Mouse (Mus musculus) brown adipose tissue, adult 24 weeks (tissue): ENCODE measurements at regions not wholly inside any gene's neighbourhood (a gene's known extent, or its start where the extent isn't known, plus 50 kb on each side); places are given as distances from the start of the nearest gene placed in this dataset.
A peak's percentile ranks its signal among the peaks of the same experiment; 100 is the strongest.

Experiments
- H3K27ac ChIP-seq: fragments of 200-500 bp; replicated peaks from 2 replicates; pipeline ENCODE4 v1.5.1; 2012; ENCODE audit warnings: low read depth, mild to moderate bottlenecking, low read length
- H3K4me1 ChIP-seq: fragments of 200-500 bp; 2 replicates; pipeline ENCODE4 v1.6.1; 2012; ENCODE audit warnings: low read length, mixed read lengths; ENCODE audit not compliant: control insufficient read depth, insufficient read depth, insufficient read length
- H3K4me3 ChIP-seq: fragments of 200-500 bp; 2 replicates; pipeline ENCODE4 v1.5.1; 2012; ENCODE audit warnings: low read depth, mild to moderate bottlenecking, low read length, moderate library complexity; ENCODE audit not compliant: insufficient read depth

GRCm38 (mm10) chr4:64663722-64664121, 460.3 kb upstream of the Pappa start:
- no peaks in the 10 kb centered on the region for H3K4me1 ChIP-seq
- no peak overlapping the region for H3K4me3 ChIP-seq
- no peak overlapping the region for H3K27ac ChIP-seq

- Histone ChIP-seq H3K27ac (no peak overlapping the region), H3K4me3 (no peak overlapping the region), H3K4me1 (no peaks in the 10 kb centered on the region)
These were observed 456.0 kb upstream of the Pappa start for GRCm38 (mm10) chr4:64667998-64668397.

GRCm38 (mm10) chr4:64669722-64670121, 454.3 kb upstream of the Pappa start:
- Histone ChIP-seq H3K27ac (no peak overlapping the region), H3K4me3 (no peak overlapping the region), H3K4me1 (no peaks in the 10 kb centered on the region)

GRCm38 (mm10) chr4:64676438-64676837, 447.5 kb upstream of the Pappa start:
- peak overlapping the region; percentile 14; the same call in 1 of the 2 replicates for H3K27ac ChIP-seq
- no peaks in the 10 kb centered on the region for H3K4me1 ChIP-seq
- H3K4me3 ChIP-seq, result no peak overlapping the region

GRCm38 (mm10) chr4:64676881-64677280, 447.1 kb upstream of the Pappa start:
- Histone ChIP-seq H3K27ac (no peak overlapping the region), H3K4me3 (no peak overlapping the region), H3K4me1 (no peaks in the 10 kb centered on the region)

GRCm38 (mm10) chr4:64684654-64685053, 439.3 kb upstream of the Pappa start:
- Histone ChIP-seq H3K4me1 (no peaks in the 10 kb centered on the region), H3K4me3 (no peak overlapping the region), H3K27ac (no peak overlapping the region)

GRCm38 (mm10) chr4:64696134-64696533, 427.8 kb upstream of the Pappa start:
- Histone ChIP-seq H3K27ac (no peak overlapping the region), H3K4me1 (no peaks in the 10 kb centered on the region), H3K4me3 (no peak overlapping the region)

GRCm38 (mm10) chr4:64723296-64723695, 400.7 kb upstream of the Pappa start:
- Histone ChIP-seq H3K4me3 (no peak overlapping the region), H3K4me1 (no peaks in the 10 kb centered on the region), H3K27ac (no peak overlapping the region)

- Histone ChIP-seq H3K4me3 (no peak overlapping the region), H3K4me1 (no peaks in the 10 kb centered on the region), H3K27ac (no peak overlapping the region)
These were observed 399.1 kb upstream of the Pappa start for GRCm38 (mm10) chr4:64724851-64725250.

GRCm38 (mm10) chr4:64755986-64756385, 368.0 kb upstream of the Pappa start:
- H3K4me3 ChIP-seq, result no peak overlapping the region
- no peak overlapping the region for H3K27ac ChIP-seq
- no peaks in the 10 kb centered on the region for H3K4me1 ChIP-seq

GRCm38 (mm10) chr4:64768610-64769009, 355.4 kb upstream of the Pappa start:
- Histone ChIP-seq H3K27ac (no peak overlapping the region), H3K4me1 (no peaks in the 10 kb centered on the region), H3K4me3 (no peak overlapping the region)

- Histone ChIP-seq H3K4me1 (no peaks in the 10 kb centered on the region), H3K27ac (no peak overlapping the region), H3K4me3 (no peak overlapping the region)
These were observed 320.1 kb upstream of the Pappa start for GRCm38 (mm10) chr4:64803886-64804285.

GRCm38 (mm10) chr4:64804996-64805395, 319.0 kb upstream of the Pappa start:
- Histone ChIP-seq H3K27ac (no peak overlapping the region), H3K4me1 (no peaks in the 10 kb centered on the region), H3K4me3 (no peak overlapping the region)

- Histone ChIP-seq H3K4me3 (no peak overlapping the region), H3K27ac (no peak overlapping the region), H3K4me1 (no peaks in the 10 kb centered on the region)
These were observed 316.8 kb upstream of the Pappa start for GRCm38 (mm10) chr4:64807148-64807547.

GRCm38 (mm10) chr4:64811974-64812373, 312.0 kb upstream of the Pappa start:
- Histone ChIP-seq H3K27ac (no peak overlapping the region), H3K4me1 (no peaks in the 10 kb centered on the region), H3K4me3 (no peak overlapping the region)

GRCm38 (mm10) chr4:64812812-64813211, 311.2 kb upstream of the Pappa start:
- no peak overlapping the region for H3K4me3 ChIP-seq
- no peaks in the 10 kb centered on the region for H3K4me1 ChIP-seq
- no peak overlapping the region for H3K27ac ChIP-seq

GRCm38 (mm10) chr4:64832882-64833281, 291.1 kb upstream of the Pappa start:
- Histone ChIP-seq H3K4me3 (no peak overlapping the region), H3K4me1 (no peaks in the 10 kb centered on the region), H3K27ac (no peak overlapping the region)
